Mouse (Mus musculus): ENCODE data around the gene Ypel1.

DNA sequence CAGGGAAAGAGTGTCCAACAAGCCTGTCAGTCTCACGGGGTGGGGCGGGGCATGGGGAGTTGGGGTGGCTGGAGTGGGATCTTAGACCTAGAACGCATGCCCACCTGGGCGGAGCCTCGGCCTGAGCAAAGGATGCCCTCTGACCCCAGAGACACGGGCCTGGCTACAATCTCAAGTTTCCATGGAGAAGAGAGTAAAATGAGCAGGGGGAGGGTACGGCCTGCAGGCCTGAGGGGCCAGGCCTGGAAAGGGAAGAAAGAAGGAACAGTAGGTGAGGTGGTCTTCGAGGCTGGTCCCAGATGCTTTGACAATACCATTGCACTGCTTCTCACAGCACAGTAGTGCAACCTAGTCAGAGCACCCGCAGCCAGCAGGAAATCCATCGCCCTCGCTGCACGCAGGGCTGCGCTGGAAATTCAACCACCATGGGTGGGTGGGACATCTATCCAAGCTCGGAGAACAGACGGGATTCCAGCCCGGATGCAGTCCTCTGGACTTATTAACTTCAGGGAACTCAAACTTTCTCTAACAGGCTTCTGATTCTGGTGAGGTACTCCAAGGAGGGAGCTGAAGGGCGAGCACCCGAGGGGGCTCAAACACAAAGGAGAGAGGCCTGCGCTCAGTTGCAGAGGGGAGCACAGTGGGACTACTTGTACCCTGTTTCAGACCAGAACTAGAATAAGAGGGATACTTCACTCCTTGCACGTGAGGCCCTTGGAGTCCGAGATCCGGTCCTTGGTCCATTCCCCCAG lies 54.8 kb downstream of the Ypel1 start:
- TF ChIP-seq CTCF (IDR thresholded peaks at IDR 0.05; ENCODE audit: extremely low read depth, insufficient read depth, low read length) (no peak), POLR2A (IDR thresholded peaks at IDR 0.05; ENCODE audit: extremely low read depth, insufficient read depth, low read length) (no peak)
